Mouse (Mus musculus) frontal cortex, postnatal 14 days (tissue): ENCODE measurements at regions not wholly inside any gene's neighbourhood (a gene's known extent, or its start where the extent isn't known, plus 50 kb on each side); places are given as distances from the start of the nearest gene placed in this dataset.

Experiments used
- DNase-seq, 2 experiments: peaks; one replicate each; pipeline ENCODE4 v3.0.0; 2022; ENCODE audit warnings: low spot score in 2 of 2

DNA sequence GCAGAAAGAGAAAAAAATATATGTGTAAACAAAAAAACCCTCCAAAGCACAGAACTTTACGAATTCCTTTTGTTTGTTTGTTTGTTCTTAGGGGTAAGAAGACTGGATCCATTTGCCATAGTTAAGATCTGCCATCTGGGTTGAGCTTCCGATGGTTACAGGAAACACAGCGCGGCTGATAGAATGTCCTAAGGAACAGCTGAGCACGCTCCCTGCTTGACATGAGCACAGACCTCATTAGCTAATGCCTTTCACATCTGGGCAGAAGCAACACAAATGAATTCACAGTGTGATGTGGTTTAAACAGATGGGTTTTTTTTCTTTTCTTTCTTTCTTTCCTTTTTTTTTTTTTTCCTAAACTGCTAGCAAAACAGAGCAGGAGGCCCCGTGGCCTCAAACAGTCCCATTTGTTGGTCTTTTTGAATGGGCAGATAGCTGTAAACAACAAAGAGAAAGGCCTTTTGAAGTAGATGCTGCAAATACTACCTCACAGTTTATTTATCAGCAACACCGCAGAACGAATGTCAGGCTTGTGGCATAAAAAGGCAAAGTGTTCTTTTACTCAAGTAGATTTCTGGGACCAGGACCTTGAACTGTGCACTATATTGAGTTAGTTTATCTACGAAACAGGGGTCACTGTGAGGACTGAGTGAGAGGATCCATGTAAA, 61.0 kb upstream of the Raph1 start:
- no peak for DNase-seq

DNA sequence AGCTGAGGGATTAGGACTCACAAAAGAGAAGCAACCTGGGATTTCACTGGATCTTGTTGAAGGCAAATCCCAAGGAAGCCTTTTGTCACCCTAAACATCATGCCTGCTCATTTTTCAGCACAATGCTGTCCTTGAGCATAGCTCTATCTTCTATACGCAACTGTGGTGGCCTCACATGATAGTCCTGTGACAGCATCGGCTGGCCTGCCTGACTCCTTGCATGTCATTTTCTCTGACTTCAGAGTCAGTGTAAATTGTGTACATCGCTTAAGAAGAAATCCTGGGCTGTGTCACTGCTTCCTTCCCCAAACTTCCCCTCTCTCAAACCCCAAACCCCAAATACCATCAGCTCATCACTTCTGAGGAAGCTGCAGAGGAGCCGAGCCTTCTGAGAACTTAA, 60.5 kb upstream of the Raph1 start:
- no peak for DNase-seq

DNA sequence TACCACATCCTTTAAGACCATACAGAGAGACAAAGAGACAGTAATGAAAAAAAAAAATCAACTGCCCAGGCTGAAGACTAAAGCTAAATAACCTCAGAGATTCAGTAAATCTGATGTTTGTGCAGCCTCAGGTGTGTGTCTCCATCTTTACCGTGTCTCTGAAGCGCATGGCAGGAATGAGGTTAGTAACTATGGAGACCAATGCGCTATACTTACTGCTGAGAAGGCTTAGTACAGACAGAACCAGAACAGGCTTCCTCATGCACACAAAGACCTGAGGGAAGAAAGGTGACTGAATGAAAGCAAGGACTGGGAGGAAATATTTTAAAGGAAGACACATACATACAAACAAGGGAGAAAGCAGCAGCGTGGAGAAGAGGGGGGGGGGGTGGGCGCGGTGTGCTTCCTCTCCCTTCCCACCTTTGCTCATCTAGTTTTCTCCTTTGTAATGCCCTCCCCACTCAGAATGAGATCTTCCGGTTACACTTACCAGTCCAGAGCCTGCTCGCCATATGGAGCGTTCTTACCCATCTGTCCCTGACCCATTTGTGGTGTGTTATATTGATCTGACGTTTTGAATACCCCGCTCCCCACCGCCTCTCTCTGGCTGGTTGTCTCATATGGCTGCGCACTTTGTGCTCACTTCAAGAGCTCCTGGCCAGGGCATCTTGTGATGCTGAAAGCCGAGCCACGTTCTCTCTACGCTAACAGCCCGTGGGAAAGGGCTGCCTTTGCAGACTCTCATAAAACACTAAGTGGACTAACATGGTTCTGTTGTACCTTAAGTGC, 59.0 kb upstream of the Raph1 start:
- DNase-seq, result peak in 1 of 2 experiments; percentile 9

DNA sequence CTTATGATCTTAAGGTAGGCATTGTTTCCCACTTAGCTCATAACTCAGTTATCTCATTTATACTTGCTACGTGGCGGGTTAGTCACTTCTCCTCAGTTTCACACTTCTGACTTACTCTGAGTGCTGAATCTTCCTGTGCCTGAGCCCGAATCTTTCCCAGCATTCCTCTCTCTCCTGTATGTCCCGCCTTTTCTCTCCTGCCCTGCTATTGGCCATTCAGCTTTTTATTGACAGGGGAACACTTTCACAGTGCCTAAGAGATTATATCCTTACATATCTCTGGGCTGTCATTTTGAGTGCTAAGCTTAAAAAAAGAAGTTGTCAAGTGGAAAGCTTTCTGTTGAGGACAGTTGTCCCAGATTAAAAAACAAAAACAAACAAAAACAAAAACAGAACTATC, 57.3 kb upstream of the Raph1 start:
- DNase-seq, result no peak

DNA sequence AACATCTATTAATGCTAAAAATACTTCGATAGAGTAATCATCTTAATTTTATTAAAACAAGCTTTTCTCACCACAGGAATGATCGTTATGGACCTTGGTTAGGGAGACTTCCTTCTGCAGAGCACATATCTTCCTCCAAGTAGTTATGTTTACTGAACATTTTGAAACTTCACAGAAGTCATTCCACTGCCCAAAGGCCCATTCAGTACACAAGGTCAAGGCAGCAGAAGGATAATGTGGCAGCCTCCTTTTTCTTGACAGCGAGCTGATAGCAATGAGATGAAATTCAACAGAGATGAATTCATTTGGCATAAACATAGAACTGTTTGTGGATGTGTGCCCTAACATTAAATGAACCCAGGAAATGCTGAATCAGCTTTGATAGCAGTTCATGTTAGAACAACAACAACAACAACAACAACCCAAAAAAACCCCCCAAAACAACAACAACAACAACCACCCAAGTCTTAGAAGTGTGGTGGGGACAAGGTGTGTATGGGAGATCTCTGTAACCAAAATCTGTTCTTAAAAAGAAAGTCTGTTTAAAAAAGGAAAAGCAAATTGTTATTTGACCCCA, 56.6 kb upstream of the Raph1 start:
- DNase-seq, result no peak

DNA sequence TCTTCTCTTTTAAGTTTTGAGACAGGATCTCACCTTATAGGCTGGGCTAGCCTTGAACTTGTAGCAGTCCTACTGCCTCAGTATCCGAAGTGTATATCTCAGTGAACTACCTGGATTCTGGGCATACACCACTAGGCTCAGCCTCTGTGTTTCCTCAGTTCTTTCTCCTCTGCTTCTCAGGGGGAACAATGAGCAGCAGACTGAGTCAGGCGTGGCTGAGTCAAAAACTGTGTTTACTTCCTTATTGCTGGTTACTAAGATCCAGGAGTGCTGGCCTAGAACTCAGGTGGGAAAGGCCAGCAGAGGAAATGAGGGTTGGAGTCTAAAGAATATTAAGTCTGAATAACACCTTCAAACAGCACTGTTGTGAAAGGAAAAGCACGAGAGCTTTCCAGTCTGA, 54.9 kb upstream of the Raph1 start:
- no peak for DNase-seq

GRCm38 (mm10) chr1:60621064-60621726, 54.3 kb upstream of the Raph1 start:
- DNase-seq, result no peak

GRCm38 (mm10) chr1:60618389-60618788, 51.5 kb upstream of the Raph1 start:
- no peak for DNase-seq

GRCm38 (mm10) chr1:60616916-60617315, 50.0 kb upstream of the Raph1 start:
- no peak for DNase-seq
